Mouse (Mus musculus) v-Abl transformed pro-B cells (cell line): ENCODE measurements at regions not wholly inside any gene's neighbourhood (a gene's known extent, or its start where the extent isn't known, plus 50 kb on each side); places are given as distances from the start of the nearest gene placed in this dataset.

Experiments
- in situ Hi-C, 2 experiments: fragments of 400-800 bp; cut with MboI; formaldehyde crosslinking; loops; one replicate each; pipeline ENCODE4 v1.15.1; 2025; ENCODE audit not compliant: unreplicated experiment in 2 of 2

DNA sequence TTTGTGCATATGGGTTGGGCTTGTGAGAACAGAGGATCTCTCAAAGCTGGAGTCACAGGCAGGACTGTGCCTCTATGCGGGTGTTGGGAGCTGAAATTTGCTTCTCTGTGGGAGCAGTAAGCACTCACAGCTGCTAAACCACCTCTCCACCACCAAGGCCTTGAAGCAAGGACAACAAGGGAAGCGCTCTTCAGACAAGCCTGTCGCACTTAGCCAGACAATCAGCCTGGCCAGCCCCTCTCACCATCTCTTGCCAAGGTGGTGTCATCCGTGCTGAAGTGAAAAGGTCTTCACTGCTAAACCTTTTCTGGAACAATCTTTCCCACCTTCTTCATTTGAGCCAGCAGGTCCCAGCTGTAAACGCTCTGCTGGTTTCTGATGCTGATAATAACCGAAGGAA is 390.7 kb upstream of the Adgrl2 start:
- in situ Hi-C loops: loop anchor here in 1 of 2 experiments (25.0 kb wide), 1 partner anchor 256 kb away; no protein-coding TSS in a partner anchor

DNA sequence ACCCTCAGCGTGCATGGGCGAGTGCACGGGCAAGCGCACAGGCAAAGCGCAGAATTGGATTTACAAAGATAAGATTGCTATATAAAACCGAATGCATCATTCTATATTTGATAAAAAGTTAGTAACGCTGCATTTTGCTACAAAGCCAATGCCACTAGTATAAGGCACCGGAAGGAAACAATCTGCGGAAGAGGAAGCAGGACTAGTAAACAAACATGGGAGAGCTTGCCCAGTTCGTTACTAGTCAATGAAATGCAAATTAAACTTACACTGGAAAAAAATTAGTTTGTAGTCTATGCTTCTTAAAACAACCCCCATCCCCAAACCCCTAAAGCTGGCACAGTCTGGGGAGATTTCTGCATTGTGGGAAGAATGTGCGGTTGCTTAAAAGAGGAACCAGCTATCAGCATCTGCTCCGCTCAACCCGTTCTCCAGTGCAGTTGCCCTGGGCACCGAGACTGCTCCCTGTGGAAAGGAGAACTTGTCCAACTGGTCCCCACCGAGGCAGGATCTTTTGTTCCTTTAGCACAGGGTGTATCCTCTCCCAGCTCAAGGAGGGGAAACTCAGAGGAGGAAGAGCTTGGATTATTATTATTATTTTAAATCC is 389.6 kb upstream of the Adgrl2 start:
- in situ Hi-C loops: loop anchor here in 1 of 2 experiments (25.0 kb wide), 1 partner anchor 257 kb away; no protein-coding TSS in a partner anchor

DNA sequence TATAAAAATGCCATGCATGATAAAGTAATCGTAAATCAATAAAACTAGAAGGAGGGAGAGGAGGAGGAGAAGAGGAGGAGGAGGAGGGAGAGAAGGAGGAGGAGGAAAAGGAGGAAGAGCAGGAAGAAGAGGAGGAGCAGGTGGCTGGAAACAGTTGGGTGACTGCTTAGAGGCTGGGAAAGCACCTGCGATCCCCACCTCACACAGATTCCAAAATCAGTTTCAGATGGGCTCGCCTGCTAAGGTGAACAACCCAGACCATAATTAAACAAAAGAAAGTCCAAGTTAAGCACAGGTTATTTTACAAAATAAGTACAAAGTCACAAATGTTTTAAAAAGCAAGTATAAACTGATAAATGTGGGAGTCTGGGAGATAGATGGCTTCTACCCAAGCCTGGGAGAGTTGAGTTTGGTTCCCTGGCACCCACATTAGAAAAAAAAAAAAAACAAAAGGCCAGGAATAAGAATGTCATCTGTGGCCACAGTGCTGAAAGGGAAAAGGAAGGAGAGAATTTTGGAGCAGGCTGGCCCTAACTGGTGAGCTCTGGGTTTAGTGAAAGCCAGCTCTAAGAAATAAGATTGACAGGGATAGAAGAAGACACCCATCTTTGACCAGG is 389.0 kb upstream of the Adgrl2 start:
- in situ Hi-C loops: loop anchor here in 1 of 2 experiments (25.0 kb wide), 1 partner anchor 258 kb away; no protein-coding TSS in a partner anchor

DNA sequence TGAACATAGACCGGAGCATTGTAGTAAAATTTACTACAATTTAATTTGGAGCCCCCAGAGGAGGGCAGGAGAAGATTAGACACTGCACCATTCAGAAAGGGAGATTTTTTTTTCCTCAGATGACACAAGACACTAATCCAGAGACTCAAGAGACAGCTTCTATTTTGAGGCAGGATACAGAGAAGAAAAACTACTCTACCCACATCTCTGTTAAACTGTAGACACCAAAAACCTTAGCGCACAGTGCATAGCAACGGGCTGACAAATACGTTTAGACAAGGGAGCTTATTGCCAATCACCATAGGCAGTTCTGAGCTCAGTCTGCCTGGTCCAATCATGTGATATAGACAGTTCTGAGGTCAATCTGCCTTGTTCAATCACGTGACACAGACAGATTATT is 381.1 kb upstream of the Adgrl2 start:
- in situ Hi-C loops: no loop called here

DNA sequence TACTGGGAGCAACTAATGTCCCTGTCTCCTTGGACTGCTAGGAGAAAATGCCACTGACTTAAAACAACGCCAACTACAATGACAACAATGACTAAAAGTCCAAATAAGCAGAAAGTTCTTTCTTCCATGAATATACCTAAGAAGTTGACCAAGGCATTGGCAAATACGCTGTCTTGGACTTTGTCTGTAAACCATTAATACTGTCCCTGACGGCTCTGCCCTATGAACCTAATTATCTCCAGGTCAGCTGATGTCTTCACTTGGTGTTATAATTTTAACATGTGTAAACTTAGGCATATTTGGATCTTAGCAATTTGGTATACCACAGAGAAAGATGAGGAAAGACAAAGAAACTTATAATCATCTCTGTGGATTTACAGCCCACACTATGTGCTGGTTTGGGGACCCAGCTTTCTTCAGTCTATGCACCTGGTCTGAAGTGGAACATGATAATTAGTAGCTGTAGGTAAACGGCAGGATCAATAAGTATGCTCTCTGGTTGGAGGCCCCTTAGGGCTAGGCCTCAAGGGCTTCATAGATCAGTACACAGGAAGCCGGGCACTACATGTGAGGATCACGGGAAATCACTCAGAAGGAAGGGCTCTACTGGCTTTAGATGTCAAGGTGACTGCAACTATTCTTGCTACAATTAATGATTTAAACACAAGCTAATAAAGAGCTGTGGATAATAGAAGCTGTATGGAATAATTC is 380.3 kb upstream of the Adgrl2 start:
- in situ Hi-C loops: no loop called here

DNA sequence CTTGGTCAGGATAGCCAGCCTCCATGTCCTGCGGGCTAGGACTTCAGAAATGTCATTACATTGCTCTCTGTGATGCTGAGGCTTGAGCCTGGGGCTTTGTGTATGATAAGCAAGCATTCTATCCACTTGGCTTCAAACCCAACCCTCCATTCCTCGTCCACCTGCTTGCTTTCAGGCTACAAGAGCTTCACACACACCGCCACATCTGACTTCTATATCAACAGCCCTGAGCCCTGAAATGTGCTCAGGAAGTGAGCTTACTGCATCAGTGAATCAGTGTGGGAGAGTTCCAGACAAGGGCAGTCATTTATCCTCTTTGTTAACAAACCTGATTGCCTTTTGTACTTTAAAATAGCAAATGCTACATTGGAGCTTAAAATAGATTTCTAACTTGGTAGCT is 377.5 kb upstream of the Adgrl2 start:
- in situ Hi-C loops: no loop called here

DNA sequence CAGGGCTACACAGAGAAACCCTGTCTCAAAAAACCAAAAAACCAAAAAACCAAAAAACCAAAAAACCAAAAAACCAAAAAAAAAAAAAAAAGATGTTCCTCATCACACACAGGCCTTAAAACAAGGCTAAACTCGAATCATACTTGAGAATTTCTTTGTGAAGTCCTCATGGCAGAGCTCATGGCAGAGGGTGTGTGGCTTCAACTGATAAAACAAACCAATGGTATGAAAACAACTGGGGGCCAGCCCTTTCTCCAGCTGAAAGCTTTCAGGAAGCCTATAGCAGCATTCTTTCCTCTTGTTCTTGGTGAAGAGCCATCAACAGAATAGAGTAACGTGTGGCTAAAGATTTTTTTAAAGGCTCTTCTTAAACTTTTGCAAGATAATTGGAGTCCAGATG is 369.8 kb upstream of the Adgrl2 start:
- in situ Hi-C loops: no loop called here

DNA sequence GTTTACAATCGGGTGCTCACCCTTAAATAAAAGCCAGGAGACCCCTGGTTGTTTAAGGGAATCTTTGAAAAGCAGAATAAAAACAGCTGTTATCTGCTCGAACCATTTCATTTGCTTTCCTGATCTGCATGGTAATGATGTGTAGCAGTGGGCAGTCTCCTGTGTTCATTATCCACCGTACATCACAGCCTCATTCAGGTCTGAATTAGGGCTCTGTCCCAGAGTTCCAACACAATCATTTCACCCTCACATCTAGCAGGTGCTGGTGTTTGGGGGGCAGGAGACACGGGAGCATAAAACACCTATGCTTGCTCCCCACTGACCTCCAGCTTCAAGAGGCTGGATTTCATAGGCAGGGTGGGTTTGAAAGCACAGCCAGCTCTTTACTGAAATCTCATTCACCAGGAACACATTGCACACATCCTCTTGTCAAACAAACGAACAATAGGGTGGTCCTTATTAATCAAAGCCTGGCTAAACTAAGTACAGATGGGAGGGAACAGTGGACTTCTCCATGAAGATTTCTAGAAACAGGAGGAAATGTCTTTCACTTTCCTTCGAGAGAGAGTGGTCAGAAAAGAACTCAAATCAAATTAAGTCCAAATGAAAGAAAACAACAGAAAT is 368.3 kb upstream of the Adgrl2 start:
- in situ Hi-C loops: no loop called here

DNA sequence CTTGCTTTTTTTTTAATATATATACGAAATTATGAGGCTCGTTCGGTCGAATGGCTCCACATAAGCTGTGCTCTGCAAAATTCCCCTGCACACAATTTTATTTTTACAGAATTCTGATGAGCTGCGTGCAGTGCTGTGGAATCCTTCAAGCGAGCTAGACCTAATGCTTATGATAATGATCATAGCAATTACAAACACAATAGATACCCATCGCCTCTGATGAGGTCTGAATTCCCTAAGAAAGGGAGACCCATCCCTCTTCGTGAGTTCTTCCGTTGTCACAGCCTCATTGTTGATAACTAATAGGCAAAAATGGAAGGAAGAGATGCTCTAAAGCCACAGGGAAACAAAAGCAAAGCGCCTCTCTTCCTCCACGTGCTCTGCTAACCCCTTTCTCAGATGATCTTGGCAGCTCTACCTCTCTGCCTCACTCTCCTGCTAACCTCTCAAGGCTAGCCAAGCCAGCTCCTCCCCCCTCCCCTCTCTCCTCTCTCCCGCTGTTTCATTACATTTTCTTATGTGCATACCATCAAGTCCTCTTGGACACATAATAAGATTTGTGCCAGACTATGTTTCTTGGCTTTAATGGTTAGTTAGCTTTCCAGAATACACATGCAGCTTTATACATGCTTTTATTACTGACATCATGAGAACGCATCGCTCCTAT is 367.7 kb upstream of the Adgrl2 start:
- in situ Hi-C loops: no loop called here

DNA sequence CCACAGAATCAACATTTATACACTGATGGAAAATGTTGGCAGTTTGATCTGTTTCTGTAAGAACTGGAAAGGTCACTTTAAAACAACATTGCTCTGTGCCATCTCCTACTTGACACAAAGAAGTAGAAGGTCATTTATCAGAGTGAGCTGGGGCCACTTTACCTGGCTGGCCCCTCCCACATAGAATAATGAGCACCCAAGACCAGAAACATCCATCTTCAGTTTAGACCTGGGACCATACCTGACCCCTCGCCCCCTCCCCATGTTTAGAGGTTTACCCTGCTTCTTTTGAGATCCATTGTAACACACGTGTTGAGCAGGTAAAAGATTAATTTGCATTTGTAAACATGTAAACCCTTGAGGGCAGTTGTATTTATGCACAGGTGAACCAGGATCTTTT is 366.8 kb upstream of the Adgrl2 start:
- in situ Hi-C loops: no loop called here

DNA sequence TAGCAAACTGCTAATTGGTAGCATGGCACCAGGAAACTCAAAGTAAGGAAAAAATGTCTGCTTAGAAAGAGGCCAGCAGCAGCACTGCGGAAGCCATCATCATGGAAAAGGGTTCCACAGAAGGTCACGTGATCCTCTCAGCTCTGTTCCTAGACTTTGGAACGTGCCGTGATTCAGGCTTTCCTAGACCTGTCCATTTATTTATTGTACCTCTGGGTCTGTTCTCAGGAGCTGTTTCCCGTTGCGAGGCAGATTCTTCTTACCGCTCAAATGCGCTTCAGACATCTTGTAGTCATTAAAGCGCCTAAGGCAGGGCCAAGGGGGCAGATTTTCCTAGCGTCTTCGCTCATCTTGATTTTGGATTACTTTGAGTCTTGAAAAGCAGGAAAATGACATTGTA is 365.0 kb upstream of the Adgrl2 start:
- in situ Hi-C loops: no loop called here

DNA sequence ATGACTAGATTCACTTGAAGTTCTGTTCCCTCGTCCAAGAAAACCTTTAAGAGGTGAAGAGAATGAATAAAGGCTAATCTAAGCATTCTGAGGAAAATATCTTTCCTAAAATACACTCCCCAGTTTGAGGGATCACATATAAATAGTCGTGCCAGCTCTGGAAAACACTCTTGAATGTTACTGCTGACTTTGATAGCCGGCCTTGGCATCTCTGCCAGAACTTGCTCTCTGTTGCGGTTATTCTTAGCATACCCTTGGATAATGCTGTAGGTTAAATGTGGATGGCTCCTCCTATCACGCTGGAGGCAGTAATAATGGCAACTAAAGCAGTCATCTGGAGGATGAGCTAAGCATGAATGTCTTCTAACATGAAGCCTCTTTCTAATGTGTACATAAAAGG is 363.6 kb upstream of the Adgrl2 start:
- in situ Hi-C loops: no loop called here

DNA sequence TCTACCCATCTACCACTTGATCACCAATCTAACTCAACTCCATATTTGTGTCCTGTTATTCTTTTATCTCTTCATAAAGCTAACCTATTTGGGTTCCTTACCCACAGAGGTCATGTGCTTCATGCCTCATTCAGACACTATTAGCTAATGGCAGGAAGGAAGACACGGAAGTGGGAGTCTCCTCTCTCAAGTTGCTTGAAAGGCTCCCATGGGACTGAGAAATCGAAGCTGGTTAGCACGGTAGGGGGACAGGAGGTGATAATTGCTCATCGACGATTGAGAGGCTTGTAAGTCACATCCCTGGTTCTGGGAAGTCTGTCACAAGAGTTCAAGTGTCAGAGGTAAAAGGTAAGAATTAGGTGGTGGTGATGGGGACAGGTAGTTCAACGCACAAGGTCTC is 362.2 kb upstream of the Adgrl2 start:
- in situ Hi-C loops: no loop called here

DNA sequence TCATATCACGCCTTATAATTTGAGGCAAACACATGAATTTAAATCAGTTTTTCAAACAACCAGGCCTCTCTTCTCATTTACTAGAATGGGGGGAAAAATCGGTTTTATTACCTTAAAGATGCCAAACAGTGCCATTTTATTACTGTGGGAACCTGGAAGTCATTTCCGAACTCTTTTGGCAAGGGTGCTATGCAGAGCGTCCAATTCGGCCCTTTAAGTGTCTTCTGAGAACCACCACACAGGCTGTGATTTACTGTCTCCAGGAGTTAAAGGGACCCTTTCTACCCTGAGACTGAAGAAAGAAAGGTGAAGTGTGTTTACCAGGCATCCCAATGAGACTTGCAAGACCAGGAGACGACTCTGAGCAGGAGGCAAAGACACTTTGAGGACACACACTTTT is 359.4 kb upstream of the Adgrl2 start:
- in situ Hi-C loops: no loop called here

DNA sequence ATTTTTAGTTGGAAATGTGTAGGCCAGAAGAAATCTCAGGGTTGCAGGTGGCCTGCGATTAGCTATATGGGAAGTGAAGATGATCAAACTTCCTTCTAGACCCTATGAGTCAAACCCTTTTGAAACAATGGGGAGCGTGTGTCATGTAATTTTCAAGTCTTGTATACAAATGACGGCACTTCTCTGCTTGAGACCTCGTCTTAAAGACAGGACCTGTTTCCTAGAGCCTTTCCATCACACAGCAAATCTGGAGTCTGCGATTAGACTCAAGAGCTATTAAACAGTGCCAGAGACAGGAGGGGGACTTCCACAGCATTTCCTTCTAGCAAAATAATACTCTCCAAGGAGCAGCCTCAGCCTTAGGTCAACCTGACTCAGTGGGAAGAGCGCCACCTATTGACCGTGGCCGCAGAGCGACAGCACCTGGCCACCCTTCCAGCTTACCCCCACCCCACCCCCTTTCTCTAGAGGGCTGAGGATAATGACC is 358.9 kb upstream of the Adgrl2 start:
- in situ Hi-C loops: no loop called here

DNA sequence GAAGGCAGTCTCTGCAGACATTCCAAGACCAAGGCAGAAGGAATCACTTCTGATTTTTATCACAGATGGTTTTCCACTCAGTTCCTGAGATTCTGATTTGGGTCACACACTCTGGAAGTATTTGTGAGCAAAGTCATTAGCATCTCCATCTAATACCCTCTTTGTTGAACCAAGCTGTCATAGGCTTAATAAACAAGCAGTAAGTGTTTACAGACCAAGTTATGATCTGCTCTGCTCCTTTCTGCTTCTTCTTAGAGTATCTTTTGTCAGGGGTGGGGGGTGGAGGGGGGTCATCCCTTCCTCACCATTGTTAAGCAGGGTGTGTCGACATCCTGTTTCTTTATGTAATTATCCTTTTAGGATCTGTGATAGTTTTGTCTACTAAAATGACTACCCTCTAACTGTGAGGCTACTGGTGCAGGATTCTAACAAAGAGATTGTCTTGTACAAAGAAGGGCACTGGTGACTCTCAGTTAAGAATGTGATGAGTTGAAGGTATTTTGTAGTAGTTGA is 358.2 kb upstream of the Adgrl2 start:
- in situ Hi-C loops: no loop called here

DNA sequence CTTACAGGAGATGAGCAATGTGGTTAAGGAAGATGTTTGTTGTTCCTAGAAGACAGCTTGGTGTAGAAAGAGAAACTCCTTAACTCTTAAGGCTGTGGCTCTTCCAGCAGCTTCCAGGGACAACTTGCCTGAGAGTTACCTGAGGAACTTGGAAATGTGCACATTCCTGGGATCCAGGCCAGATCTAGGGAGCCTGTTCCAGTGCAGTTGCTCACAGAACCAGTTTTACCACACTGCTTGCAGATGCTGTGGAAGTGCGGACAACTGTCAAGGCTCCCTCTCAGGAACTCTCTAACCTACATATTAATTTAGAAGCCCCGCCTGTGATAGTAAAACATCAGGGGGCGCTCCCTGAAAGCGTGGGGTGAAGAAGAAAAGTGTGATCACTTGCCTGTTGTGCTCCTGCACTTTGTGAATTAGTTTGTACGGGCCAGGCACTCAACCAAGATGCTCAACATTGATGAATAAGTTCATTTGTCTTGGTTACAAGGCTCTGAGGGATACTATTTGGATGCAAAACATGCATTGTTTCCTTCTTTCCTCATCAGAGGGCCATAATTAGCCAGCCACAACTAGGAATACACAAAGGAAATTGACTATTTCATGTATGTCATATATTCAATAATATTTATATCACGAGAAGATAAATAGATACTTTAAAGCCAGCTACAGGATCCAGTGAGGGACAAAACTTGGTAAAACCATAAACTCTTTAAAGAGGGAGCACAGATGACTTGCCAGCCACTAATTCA is 357.1 kb upstream of the Adgrl2 start:
- in situ Hi-C loops: no loop called here

DNA sequence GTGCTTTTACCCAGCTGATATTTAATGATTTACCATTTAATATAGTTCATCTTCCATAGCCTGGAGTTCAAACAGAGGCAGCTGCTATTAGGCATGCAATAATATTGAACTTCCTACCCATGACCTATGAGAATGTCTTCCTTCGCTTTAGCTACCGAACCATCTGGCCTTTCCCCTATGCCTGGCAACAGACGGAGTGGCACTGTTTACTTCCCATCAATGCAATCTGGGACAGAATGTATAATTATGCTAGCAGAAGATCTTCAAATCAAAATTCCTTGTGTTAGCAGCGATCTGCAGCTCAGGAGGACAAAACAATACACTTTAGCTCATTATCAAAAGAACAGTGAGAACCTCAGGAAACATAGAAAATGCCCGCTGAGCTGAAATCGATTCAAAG is 352.2 kb upstream of the Adgrl2 start:
- in situ Hi-C loops: no loop called here

DNA sequence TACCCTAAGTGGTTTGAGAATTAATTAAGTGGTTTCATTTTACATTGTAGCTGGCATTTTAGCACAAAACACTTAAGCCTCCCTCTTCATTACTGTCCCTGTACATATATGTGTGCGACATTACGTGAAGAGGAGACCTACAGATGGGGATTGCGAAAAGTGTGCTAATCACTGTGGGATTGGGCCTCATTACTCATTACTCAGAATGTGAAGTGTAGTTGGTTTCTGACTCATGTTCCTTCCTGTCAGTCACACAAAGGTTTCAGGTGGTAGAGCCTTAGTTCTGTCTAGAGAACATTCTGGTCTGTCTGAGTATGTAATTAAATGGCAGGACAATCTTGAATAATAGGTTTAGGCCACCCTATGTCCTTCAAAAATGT is 349.0 kb upstream of the Adgrl2 start:
- in situ Hi-C loops: no loop called here
